Mouse (Mus musculus) adrenal gland, postnatal 10 days (tissue): ENCODE data around the gene Agk. TPM values are rescaled to one million over a fixed set of nuclear protein-coding genes. Genes with fewer than 3 reads are reported as not detected.

Source experiments
- DNase-seq: peaks from one replicate; pipeline ENCODE4 v3.0.0; 2021; ENCODE audit warnings: mixed read lengths
- total RNA-seq, 2 experiments: library from RNA; stranded (reverse); gene quantifications; 2 replicates each; pipeline ENCODE4 v1.2.3; 2021

Gene Agk
- total RNA-seq, 2 experiments from 2014 or later = 32.3 to 39.3 TPM

DNA sequence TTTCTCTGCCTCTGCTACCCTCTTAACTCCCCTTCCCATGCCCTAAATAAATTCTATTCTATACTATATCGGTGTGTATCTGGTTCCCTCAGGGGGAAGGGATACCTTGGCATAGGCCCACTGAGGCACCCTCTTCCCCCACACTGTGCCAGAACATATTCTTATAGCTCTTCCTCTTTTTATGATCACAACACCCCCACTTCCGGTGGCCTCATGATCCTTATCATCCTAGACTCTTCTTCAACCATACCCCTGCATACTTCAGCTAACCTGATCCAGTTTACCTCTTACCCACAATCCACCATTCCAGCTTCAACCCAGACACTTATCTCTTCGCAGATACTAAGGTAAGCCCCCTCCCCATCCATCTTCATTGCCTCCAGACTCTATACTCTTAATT, 86.1 kb downstream of the Agk start:
- no peak for DNase-seq

DNA sequence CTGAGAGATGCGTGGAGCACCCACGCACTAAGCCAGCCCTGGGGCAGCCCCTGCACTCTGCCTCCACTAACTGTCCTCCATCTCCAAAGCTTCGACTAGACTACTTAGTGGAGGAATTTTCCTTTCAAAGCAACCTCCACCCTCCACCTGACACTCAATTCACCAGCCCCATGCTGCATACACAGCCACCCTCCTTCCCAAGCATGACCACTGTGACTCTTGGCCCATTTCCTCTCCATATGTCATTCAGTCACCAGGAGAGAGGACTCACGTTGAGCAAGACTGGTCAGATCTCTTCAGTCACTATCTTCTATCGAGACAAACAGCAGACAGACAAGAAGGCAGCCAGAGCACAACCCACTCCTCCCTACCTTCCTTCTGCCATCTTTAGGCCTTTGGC, 88.1 kb downstream of the Agk start:
- no peak for DNase-seq

- DNase-seq = no peak
Observed at GRCm38 (mm10) chr6:40413565-40413964, 88.6 kb downstream of the Agk start.

DNA sequence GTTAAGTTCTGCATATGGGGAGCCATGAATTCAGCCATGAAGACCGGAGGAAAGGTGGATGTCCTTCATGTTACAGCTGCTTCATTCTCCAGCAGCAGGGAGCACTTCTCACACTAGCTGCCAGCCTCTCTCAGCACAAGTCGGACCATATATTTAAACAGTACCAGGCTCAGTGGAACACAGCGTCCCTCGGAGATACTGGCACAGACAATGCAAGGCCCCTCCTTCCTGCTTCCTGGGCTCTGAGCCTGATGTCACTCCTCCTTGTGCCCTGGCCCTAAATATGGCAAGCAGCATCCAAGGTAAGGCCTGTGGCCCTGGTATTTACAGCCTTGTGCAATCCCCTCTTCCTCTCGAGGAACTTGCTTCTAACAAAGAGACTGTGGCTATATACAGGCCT, 90.8 kb downstream of the Agk start:
- DNase-seq = no peak

DNA sequence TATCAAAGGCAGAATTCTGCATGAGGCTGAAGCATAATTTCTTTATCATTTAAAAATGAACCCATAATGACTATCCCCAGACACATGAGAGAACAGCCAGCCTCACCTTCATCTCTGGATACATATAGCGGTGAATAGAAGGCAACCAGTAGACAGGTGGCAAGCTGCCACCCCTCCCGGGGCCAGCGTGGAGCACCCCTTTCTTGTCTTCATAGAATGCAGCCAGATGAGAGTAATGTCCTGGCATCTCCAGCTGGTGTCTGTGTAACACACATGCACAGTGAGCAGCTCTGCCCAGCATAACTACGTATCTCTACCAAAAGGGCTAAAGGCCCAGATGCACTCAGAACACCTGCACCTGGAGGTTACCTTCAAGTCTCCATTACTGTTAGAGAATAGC, 93.4 kb downstream of the Agk start:
- no peak for DNase-seq

- no peak for DNase-seq
Observed at GRCm38 (mm10) chr6:40421099-40421498, 96.1 kb downstream of the Agk start.

GRCm38 (mm10) chr6:40423013-40423412, 98.0 kb downstream of the Agk start:
- no peak for DNase-seq

- DNase-seq = peak; percentile 58
Observed at GRCm38 (mm10) chr6:40423774-40424173, 98.8 kb downstream of the Agk start.

DNA sequence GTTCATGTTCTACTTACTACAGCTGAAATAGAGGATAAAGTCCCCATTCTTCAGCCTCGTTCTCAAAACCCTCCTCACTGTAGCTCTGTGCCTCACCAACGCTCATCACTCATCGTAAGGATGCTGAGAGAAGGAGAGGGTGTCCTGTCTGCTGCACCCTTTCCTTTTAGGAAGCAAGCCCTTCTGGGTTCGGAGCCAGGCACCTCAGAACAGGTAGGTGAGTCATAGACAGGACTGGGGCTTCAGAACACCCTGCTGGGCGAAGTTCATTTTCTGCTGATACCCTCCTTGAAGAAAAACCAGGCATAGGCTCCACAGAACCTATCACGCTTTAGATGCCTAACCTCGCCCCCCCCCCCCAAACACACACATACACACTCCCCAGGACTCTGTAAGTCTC, 102.5 kb downstream of the Agk start:
- no peak for DNase-seq

DNA sequence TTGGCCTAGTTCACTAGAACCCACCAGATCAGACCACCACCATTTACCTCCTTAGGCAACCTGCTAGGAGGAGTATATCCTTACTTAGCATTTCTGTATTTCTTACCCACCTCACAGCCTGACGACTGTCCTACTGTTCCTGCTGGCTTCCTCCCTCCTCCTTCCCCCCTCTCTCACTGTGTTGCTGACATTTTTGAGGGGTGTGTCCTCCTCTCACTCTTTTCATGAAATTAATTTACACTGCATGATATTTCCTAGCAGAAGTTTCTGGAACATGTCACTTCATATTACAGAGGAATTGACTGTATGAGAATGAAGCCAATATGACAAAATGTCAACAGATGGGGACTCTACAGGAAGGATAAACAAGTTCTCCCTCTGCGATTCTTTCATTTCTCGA, 103.7 kb downstream of the Agk start:
- no peak for DNase-seq

GRCm38 (mm10) chr6:40429521-40429931, 104.6 kb downstream of the Agk start:
- DNase-seq = no peak

DNA sequence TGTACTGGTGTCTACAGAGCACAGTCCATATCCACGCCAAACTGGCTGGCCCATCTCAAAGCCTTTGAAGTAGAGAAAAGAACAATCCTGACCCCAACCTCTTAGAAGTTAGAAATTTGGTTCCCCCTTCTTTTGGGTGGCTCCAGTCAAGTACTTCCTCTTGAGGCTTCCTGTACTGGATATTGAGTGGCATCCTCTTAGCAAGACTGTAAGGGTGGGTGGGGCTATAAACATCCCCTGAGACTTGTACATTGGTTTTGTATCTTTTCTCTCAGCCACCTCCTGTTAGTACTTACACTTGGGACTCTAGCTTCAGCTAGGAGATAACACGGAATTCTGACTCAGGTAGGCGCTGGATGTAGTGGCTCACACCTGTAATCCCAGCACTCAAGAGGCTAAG, 105.3 kb downstream of the Agk start:
- DNase-seq = no peak

- no peak for DNase-seq
Observed at GRCm38 (mm10) chr6:40430878-40431277, 105.9 kb downstream of the Agk start.

DNA sequence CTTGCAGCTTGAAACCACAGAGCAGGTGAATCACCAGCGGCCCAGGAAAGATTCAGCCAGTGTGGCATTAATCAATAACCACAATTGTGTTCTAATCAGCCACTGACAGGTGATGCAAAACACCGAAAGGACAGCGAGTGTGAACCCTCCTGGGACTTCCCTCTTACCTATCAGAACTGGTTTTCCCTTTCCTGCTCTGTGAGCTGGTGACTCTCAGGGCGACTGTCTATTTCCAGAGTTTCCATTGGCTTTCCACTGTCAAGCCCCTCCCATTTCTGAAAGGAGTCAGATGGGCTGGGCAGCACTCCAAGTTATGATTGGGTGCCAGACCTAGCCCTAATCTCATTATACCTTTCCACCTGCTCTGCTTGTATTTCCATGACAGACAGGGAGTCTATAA, 106.4 kb downstream of the Agk start:
- DNase-seq = peak; percentile 36

DNA sequence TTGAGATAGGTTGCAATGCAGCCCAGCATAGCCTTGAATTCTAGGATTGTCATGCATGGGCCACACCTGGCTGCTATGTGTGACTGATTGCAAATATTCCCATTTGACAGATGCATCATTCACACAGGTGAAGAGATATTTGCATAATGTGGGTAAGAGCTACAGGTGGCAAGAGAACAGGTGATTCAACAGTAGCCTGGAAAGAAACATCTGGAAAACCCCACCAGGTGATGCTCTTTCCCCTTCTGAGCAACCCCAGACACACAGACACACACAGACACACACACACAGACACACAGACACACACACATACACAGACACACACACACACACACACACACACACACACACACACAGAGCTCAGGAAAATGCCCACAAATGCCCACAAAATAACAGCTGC, 106.8 kb downstream of the Agk start:
- no peak for DNase-seq

DNA sequence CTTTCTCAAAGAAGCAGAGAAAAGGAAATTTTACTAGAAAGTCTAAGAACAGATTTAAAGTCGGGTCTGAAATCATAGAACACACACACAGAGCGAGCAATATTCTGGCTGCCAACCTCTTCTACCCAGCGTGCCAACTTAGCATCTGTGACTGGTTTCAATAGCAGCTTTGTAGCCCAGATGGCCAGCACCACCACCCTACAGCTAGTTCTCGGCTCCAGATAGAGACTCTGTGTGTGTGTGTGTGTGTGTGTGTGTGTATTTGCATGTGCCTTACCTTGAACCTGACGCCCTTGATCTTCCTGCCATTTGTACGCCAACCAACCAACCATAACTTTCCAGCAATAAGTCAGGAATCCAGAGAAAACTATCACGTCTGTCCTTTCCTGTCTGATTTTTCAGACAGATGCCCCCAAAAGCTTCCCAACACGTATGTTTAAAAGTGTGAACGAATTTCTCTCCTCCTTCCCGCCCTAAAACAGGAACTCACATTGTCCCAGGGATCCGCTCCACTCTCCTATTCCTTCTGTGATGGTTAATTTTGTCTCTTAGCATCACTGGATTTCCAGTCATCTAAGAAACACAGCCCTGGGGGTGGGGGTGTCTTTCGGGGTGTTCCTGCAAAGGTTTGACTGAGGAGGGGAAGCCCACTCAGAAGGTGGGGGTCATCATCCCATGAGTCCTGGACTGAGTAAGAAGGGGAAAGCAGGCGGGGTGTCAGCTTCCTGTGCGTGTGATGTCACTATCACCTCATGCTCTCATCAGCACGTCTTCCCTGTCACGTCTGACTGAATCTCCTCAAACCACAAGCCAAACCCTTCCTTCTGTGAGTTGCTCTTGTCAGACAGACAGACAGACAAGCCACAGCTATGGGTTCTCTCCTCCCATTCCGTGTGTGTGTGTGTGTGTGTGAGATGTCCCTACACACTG, 107.6 kb downstream of the Agk start:
- DNase-seq = no peak

DNA sequence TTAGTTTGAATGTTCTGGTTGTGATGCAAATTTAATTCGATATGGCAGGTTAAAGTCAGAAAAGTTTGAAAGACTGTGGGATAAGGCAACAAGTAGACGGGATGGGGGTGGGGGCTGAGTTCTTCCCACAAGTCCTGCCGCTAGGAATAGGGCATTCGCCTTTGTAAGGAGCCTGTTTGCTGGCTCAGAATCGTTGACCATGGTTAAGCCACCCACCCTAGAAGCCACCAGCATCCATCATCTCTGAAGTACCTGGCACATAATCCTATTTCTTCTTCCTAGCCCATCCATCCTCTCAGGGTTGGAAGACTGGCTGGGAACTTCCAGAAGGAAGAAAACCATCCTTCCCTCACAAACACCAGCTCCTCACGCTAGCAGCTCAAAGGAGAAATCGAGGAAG, 109.7 kb downstream of the Agk start:
- DNase-seq = no peak

GRCm38 (mm10) chr6:40435151-40436046, 110.4 kb downstream of the Agk start:
- DNase-seq = peak; percentile 58

DNA sequence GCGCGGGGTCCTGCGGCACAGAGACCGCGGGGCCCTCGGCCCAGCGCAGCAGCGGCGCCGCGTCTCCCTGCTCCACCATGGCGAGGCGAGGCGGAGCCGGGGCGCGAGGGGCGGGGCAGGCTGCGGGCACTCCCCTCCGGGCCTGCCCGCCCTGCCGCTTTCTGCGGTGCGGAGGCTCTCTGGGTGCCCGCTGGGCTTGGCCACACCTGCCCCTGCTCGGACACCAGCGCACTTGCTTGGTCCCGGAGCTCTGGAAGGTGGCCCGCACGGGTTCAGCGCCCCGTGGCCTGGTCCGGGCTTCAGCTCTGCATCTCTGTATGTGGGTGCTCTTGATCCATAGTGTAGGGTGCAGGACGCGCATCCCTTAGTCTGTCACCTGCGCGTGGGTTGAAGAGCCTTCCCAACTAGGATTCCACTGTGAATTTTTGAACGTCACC, 111.1 kb downstream of the Agk start, which contains the start of gene E330009J07Rik:
Gene E330009J07Rik (minus strand): TSS at position 89 of the 437 bp plus-strand sequence.
- peak; percentile 94 for DNase-seq

DNA sequence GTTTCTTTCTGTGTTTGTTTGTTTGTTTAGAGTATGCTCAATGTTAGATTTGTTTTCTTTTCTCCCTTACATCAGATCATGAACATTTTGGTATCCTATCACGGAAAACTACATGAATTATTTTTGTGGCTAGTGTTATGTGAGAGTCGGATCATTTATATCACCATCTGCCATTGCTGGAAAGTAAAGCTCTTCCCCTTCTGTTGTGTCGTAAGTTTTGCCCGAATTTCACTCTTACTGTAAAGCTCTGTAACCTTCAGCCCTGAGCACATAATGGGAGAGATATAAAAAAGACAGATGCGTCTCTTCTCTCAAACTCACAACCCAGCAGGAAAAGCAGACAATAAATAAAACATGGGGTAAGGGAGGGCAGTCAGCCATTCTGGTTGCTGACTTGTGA, 114.0 kb downstream of the Agk start, which contains the start of gene Wee2:
Gene Wee2 (plus strand): TSS at position 153 of the 400 bp plus-strand sequence.
- no peak for DNase-seq

GRCm38 (mm10) chr6:40439731-40440130, 114.8 kb downstream of the Agk start:
- no peak for DNase-seq

DNA sequence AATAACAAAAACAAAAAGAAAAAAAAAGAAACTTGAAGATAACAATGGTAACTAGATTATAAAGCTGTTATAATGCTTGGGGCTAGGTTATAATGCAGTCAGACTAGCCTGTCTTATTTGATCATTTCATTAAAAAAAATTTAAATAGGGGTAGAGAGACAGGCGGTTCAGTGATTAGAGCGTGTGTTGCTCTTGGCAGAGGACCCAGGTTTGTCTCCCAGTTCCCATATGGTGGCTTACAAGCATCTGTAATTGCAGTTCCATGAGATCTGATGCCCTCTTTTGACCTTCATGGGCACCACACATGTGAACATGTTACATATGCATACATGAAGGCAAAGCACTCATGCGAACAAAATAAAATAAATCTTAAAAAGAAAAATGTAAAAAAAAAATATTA, 116.3 kb downstream of the Agk start:
- DNase-seq = no peak

DNA sequence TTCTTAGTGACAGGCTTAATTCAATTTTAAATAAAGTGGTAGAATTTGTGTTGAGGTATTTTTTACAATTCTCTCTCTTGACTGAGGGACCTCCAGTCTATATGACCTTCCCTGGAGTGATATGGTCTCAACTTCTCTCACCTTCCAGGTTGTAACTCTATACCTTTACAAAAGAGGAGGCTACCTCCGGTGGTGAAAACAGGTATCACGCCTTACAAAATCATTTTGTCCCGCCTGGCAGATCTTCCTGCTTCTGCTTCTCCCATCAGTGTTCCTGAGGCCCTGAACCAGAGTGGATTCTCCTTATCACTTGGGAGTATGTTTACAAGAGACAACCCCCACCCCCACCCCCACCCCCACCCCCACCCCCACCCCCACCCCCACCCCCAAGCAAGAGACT, 116.8 kb downstream of the Agk start:
- DNase-seq = no peak
